Mouse (Mus musculus) brain, embryonic 14.5 days (tissue): ENCODE measurements around the gene Snapc2. TPM values are rescaled to one million over a fixed set of nuclear protein-coding genes. Genes with fewer than 3 reads are reported as not detected.

Source experiments
- DNase-seq: peaks from one replicate; pipeline ENCODE4 v3.0.0-alpha.2; 2011; ENCODE audit warnings: low read depth
- CTCF ChIP-seq: fragments of 200-500 bp; IDR thresholded peaks from 2 replicates; pipeline ENCODE4 v1.5.1; 2012; ENCODE audit warnings: inconsistent platforms, mild to moderate bottlenecking, moderate library complexity, borderline replicate concordance; ENCODE audit not compliant: insufficient read depth, insufficient read length; ENCODE audit errors: extremely low read depth
- POLR2A ChIP-seq: fragments of 200-500 bp; IDR thresholded peaks from 2 replicates; pipeline ENCODE4 v1.6.1; 2012; ENCODE audit warnings: mild to moderate bottlenecking, inconsistent platforms, borderline replicate concordance; ENCODE audit not compliant: poor library complexity, insufficient read depth, insufficient read length, severe bottlenecking; ENCODE audit errors: extremely low read depth
- polyA plus RNA-seq: library from polyadenylated mRNA; depleted of rRNA; stranded (reverse); fragments of >200 nt; gene quantifications from 2 replicates; pipeline ENCODE4 v1.2.3, GENCODE M21; 2012; rRNA removed

Snapc2 gene
- polyA plus RNA-seq, 1 experiment, result 65.5 TPM

DNA sequence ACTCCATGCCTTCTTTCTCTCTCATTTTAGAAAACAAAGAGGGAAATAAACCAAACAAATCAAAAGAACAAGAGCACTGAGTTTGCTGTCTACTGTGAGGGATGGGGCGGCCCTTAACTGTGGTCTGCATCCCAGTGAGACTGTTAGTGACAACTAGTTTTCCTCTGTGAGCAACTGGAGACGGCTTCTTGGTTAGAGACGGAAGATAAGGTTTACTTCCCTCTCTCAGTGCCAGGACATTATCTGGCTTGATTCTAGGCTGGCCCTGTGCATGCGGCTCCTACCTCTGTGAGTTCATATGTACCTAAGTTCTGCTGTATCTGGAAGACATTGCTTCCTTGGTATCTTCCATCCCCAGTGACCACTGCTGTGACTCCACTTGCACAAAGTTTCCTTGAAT is 44.9 kb downstream of the Snapc2 start:
- no peak for DNase-seq

DNA sequence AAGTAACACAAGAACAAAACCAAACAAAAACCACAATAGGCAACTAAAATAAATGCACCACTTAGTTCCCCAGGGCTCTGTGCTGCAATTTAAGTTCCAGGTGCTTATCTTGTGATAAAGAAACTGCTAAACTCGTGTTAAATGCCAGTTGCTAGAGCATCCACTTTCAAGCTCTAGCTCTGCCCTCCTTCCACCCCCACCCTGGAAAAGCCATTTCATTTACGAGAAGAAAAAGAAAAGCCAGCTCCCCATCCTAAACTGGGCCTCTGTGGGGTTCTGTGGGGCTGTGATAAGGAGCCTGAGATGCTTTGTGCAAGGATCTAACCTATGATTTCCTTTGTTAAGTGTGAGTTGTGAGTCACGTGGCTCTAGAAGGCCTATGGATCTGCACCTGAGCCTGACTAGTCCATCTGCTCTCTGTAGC is 51.3 kb downstream of the Snapc2 start:
- no peak for DNase-seq
- TF ChIP-seq POLR2A, result no peak
- no peak for TF ChIP-seq CTCF

More for the DNA sequence above, 44.9 kb downstream of the Snapc2 start:
- TF ChIP-seq POLR2A, result no peak
- no peak for TF ChIP-seq CTCF

Other genes with a start within 250 kb of the Snapc2 start
- gene Cd209f, start 147.2 kb upstream of the Snapc2 start, polyA plus RNA-seq, result 0.07 TPM in 1 of 2 replicates, not detected in the other
- 0.08 TPM in 1 of 2 replicates, not detected in the other for gene Cd209g, start 119.0 kb upstream of the Snapc2 start, polyA plus RNA-seq
- 80.8 and 107 TPM in 2 replicates for gene Evi5l, start 86.5 kb upstream of the Snapc2 start, polyA plus RNA-seq
- 32.7 and 82.9 TPM in 2 replicates for gene Prr36, start 35.6 kb upstream of the Snapc2 start, polyA plus RNA-seq
- gene Lrrc8e, start 26.3 kb upstream of the Snapc2 start, polyA plus RNA-seq, result not detected in 2 replicates
- gene Map2k7, start 14.3 kb upstream of the Snapc2 start, polyA plus RNA-seq, result 58.7 and 63.5 TPM in 2 replicates
- gene Gm49320, start 14.2 kb upstream of the Snapc2 start, polyA plus RNA-seq, result 4.3 and 5.6 TPM in 2 replicates
- 47.4 and 61.4 TPM in 2 replicates for gene Tgfbr3l, start 4.9 kb upstream of the Snapc2 start, polyA plus RNA-seq
- gene Ctxn1, start 6.2 kb downstream of the Snapc2 start, polyA plus RNA-seq, result 399 and 499 TPM in 2 replicates
- gene Timm44, start 22.8 kb downstream of the Snapc2 start, polyA plus RNA-seq, result 76.3 and 92.6 TPM in 2 replicates
- gene Ccl25, start 72.1 kb downstream of the Snapc2 start, polyA plus RNA-seq, result 14.0 and 14.8 TPM in 2 replicates
- gene Elavl1, start 72.3 kb downstream of the Snapc2 start, polyA plus RNA-seq, result 55.8 and 63.9 TPM in 2 replicates
- gene Cers4, start 239.9 kb downstream of the Snapc2 start, polyA plus RNA-seq, result 51.8 and 63.7 TPM in 2 replicates